Mouse (Mus musculus) lung, embryonic 15.5 days (tissue): ENCODE measurements around the gene Zfp266. TPM values are rescaled to one million over a fixed set of nuclear protein-coding genes. Genes with fewer than 3 reads are reported as not detected.

Source experiments
- ATAC-seq: fragments of 200-750 bp; cut with Nextera tagmentation; 2 replicates; pipeline ENCODE4 v1.8.0; 2017; ENCODE audit warnings: moderate number of reproducible peaks, borderline replicate concordance; ENCODE audit not compliant: low FRiP score, low TSS enrichment; ENCODE audit errors: extremely low read depth
- H3K27ac ChIP-seq: fragments of 300-500 bp; sonication (generic); 2 replicates; pipeline ENCODE4 v1.5.1; 2015; ENCODE audit warnings: moderate library complexity, mild to moderate bottlenecking, inconsistent platforms
- H3K27me3 ChIP-seq: fragments of 300-500 bp; sonication (generic); 2 replicates; pipeline ENCODE4 v1.6.1; 2015; ENCODE audit warnings: inconsistent platforms
- H3K36me3 ChIP-seq: fragments of 300-500 bp; sonication (generic); 2 replicates; pipeline ENCODE4 v1.6.1; 2015; ENCODE audit warnings: inconsistent platforms
- H3K4me1 ChIP-seq: fragments of 300-500 bp; sonication (generic); 2 replicates; pipeline ENCODE4 v1.6.1; 2015; ENCODE audit warnings: inconsistent platforms
- H3K4me2 ChIP-seq: fragments of 300-500 bp; sonication (generic); 2 replicates; pipeline ENCODE4 v1.6.1; 2015; ENCODE audit warnings: inconsistent platforms, mild to moderate bottlenecking, moderate library complexity
- H3K4me3 ChIP-seq: fragments of 300-500 bp; sonication (generic); 2 replicates; pipeline ENCODE4 v1.5.1; 2015; ENCODE audit warnings: mild to moderate bottlenecking, inconsistent platforms
- H3K9ac ChIP-seq: fragments of 300-500 bp; sonication (generic); 2 replicates; pipeline ENCODE4 v1.6.1; 2015; ENCODE audit warnings: inconsistent platforms
- H3K9me3 ChIP-seq: fragments of 300-500 bp; sonication (generic); 2 replicates; pipeline ENCODE4 v1.6.1; 2016; ENCODE audit warnings: inconsistent platforms
- WGBS: fragments of 180-500 bp; shearing (Covaris S2); methylation state at CpG from one replicate; pipeline ENCODE4 v1.1.7; 2015; 5-methylcytosine and 5-hydroxymethylcytosine counted together
- polyA plus RNA-seq: library from polyadenylated mRNA; unstranded; fragments of >200 nt; fragmentation: Nextera tagmentation; extraction: Ambion mirVana; gene quantifications from 2 replicates; pipeline ENCODE4 v1.2.1, GENCODE M21; 2015

Gene Zfp266
- polyA plus RNA-seq, 1 experiment from 2014 or later = 107 TPM

DNA sequence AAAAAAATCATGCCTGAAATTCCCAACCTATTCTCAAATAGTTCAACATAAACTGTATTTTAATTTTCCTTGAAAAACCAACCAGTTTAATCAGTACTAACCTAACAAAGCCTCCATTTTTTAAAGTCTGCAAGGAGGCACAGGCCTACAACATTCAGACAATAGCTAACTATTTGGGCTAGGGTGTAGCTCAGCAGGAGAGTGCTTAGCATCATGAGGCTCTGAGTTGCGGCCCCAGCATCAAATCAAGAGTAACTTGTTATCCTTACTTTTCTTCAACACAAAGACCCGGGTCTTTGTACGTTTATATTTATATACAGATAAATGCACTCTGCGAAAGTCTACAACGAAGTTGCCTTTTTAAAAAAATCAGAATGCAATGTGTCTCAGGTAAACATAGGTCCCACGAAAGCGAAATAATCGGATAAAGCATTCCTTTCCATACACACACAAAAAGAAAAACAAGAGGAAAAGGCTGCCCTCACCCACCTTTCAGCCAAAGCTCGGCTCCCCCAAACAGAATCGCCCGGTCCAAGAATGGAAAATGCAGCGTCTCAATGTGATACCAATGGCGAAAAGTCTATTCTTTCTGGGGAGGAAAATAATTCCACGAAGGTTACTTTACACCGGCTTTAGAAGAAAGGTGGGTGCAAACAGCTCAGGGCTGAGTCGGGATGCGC is 546 bp downstream of the Zfp266 start:
- Histone ChIP-seq H3K4me1 (peaks cover 30% of the 10 kb centered on the region), H3K9me3 (no peaks in the 10 kb centered on the region), H3K27me3 (no peaks in the 10 kb centered on the region), H3K9ac (peak overlapping the region; percentile 86), H3K4me2 (peak overlapping the region; percentile 69), H3K4me3 (peak overlapping the region; percentile 68), H3K27ac (peak overlapping the region; percentile 98), H3K36me3 (peaks cover 17% of the 10 kb centered on the region; the same call in 1 of the 2 replicates)
- no peak; the same call in 1 of the 2 replicates for ATAC-seq
- under 1% methylated on average over 17 of the region's 17 CpGs for WGBS

DNA sequence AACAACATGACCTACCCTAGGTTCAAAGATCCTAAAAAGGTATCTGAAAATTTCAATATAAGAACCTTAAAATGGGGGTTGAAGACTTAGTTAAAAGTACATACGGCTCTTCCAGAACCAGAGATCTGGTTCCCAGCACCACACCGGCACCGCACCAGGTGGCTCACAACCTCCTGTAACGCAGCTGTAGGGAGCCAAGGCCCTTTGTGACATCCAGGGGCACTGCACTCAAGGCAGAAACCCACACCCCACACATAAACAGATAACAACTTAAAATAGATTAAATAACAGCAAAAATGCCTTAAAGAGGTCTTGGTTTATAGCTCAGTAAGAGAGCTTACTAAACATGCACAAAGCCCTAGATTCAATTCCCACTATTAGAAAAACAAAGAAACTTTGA is 1.3 kb downstream of the Zfp266 start:
- Histone ChIP-seq H3K9ac (peak overlapping the region; percentile 41), H3K4me2 (peak overlapping the region; percentile 73), H3K36me3 (peaks cover 21% of the 10 kb centered on the region; the same call in 1 of the 2 replicates), H3K4me3 (peak overlapping the region; percentile 45), H3K27ac (no peak overlapping the region), H3K4me1 (peaks cover 36% of the 10 kb centered on the region), H3K9me3 (no peaks in the 10 kb centered on the region), H3K27me3 (no peaks in the 10 kb centered on the region)
- 11% methylated on average over 4 of the region's 4 CpGs for WGBS
- no peak for ATAC-seq

GRCm38 (mm10) chr9:20518708-20519107 is 2.5 kb downstream of the Zfp266 start:
- no peak overlapping the region; the same call in 1 of the 2 replicates for H3K9ac ChIP-seq
- ATAC-seq = no peak
- peak overlapping the region; percentile 45; the same call in 1 of the 2 replicates for H3K4me3 ChIP-seq
- no peaks in the 10 kb centered on the region for H3K27me3 ChIP-seq
- peak overlapping the region; percentile 73 for H3K4me2 ChIP-seq
- H3K27ac ChIP-seq = no peak overlapping the region
- peaks cover 21% of the 10 kb centered on the region; the same call in 1 of the 2 replicates for H3K36me3 ChIP-seq
- H3K9me3 ChIP-seq = no peaks in the 10 kb centered on the region
- WGBS = 47% methylated on average over 4 of the region's 4 CpGs
- H3K4me1 ChIP-seq = peaks cover 46% of the 10 kb centered on the region

GRCm38 (mm10) chr9:20517727-20518126 is 3.5 kb downstream of the Zfp266 start:
- Histone ChIP-seq H3K9ac (no peak overlapping the region), H3K4me1 (peaks cover 53% of the 10 kb centered on the region), H3K4me2 (no peak overlapping the region), H3K27me3 (no peaks in the 10 kb centered on the region), H3K4me3 (no peak overlapping the region), H3K27ac (no peak overlapping the region), H3K9me3 (no peaks in the 10 kb centered on the region), H3K36me3 (peaks cover 21% of the 10 kb centered on the region; the same call in 1 of the 2 replicates)
- WGBS = 91% methylated on average over 1 of the region's 1 CpGs
- ATAC-seq = no peak

DNA sequence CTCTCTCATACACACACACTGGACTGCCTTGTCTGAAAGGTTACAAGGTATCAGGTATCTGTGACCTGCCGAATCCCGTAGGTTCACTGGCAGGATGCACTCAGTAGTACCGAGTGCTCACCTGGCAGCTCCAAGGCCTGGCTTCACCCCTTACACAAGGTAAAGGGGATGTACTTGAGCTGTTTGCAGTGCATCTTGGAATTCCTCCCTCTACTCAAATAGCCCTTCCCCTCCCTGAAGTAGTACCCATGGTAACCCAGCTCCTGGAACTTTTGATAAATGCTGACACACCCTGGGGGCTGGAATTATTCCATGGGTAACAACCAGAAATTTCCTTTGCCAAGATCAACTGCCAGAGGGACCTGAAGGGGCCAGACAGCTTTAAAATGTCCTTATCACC is 7.2 kb downstream of the Zfp266 start:
- peaks cover 38% of the 10 kb centered on the region for H3K4me1 ChIP-seq
- H3K27ac ChIP-seq = peak overlapping the region; percentile 70
- H3K36me3 ChIP-seq = peaks cover 34% of the 10 kb centered on the region
- H3K9ac ChIP-seq = no peak overlapping the region
- H3K4me2 ChIP-seq = peak overlapping the region; percentile 16; the same call in 1 of the 2 replicates
- H3K27me3 ChIP-seq = no peaks in the 10 kb centered on the region
- no peaks in the 10 kb centered on the region for H3K9me3 ChIP-seq
- peak; percentile 91 for ATAC-seq
- H3K4me3 ChIP-seq = no peak overlapping the region
- 51% methylated on average over 3 of the region's 3 CpGs for WGBS

- H3K27me3 ChIP-seq = no peaks in the 10 kb centered on the region
- H3K9me3 ChIP-seq = no peaks in the 10 kb centered on the region
- H3K4me1 ChIP-seq = peaks cover 28% of the 10 kb centered on the region
- H3K36me3 ChIP-seq = peaks cover 34% of the 10 kb centered on the region
- 69% methylated on average over 8 of the region's 8 CpGs for WGBS
- H3K4me2 ChIP-seq = no peak overlapping the region
- ATAC-seq = no peak
- H3K9ac ChIP-seq = no peak overlapping the region
- no peak overlapping the region for H3K4me3 ChIP-seq
- no peak overlapping the region for H3K27ac ChIP-seq
Observed at GRCm38 (mm10) chr9:20512714-20513113, 8.5 kb downstream of the Zfp266 start.

- Histone ChIP-seq H3K36me3 (peaks cover 33% of the 10 kb centered on the region), H3K27me3 (no peaks in the 10 kb centered on the region), H3K4me3 (no peak overlapping the region), H3K9me3 (no peaks in the 10 kb centered on the region), H3K4me1 (peaks cover 24% of the 10 kb centered on the region), H3K4me2 (no peak overlapping the region), H3K27ac (no peak overlapping the region), H3K9ac (no peak overlapping the region)
- 83% methylated on average over 4 of the region's 4 CpGs for WGBS
- no peak for ATAC-seq
Observed at GRCm38 (mm10) chr9:20511645-20512044, 9.6 kb downstream of the Zfp266 start.

DNA sequence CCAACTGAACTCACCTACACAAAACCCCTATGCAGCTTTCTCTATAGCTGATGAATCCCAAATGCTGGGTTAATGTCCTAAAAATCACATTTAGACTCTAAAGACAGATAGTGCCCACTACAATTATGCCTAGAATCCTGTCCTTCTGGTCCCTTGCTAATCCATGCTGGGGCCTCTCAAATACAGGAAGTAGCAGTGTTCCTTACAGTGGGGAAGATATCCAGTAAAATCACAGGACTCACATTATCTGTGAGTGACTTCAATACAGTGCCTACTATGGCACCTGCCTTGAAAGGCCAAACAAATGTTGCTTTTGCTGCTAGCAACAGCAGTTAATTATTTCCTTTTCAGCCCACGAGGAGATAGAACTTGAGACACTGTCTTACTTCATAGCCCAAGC is 10.9 kb downstream of the Zfp266 start:
- Histone ChIP-seq H3K9ac (no peak overlapping the region), H3K4me3 (no peak overlapping the region), H3K4me2 (no peak overlapping the region), H3K9me3 (no peaks in the 10 kb centered on the region), H3K4me1 (peaks cover 19% of the 10 kb centered on the region), H3K36me3 (peaks cover 36% of the 10 kb centered on the region), H3K27me3 (no peaks in the 10 kb centered on the region), H3K27ac (no peak overlapping the region)
- no peak for ATAC-seq
- 60% methylated on average over 1 of the region's 1 CpGs for whole genome bisulfite sequencing

- Histone ChIP-seq H3K27ac (no peak overlapping the region), H3K4me2 (no peak overlapping the region), H3K36me3 (peaks cover 42% of the 10 kb centered on the region), H3K4me3 (no peak overlapping the region), H3K9me3 (no peaks in the 10 kb centered on the region), H3K27me3 (no peaks in the 10 kb centered on the region), H3K4me1 (peaks cover 15% of the 10 kb centered on the region), H3K9ac (no peak overlapping the region)
- 74% methylated on average over 3 of the region's 3 CpGs for WGBS
- ATAC-seq = no peak
Observed at GRCm38 (mm10) chr9:20509676-20510075, 11.5 kb downstream of the Zfp266 start.

DNA sequence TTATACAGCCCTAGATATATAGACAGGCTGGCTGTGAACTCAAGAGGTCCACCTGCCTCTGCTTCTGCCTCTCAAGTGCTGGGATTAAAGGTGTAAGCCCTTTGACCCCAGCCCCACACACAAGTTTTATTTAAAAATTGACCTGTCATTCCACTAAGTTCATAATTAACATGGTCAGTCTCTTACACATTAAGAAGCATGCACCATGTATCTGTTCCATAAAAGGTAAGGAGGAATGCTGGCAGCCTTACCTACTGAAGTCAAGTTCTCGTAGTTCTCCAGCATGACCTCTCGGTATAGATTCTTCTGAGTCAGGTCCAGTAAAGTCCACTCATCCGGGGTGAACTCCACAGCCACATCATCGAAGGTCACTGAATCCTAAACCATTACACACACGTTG is 16.4 kb downstream of the Zfp266 start:
- Histone ChIP-seq H3K4me2 (no peak overlapping the region), H3K36me3 (peaks cover 75% of the 10 kb centered on the region), H3K9me3 (no peaks in the 10 kb centered on the region), H3K9ac (no peak overlapping the region), H3K4me3 (no peak overlapping the region), H3K4me1 (no peaks in the 10 kb centered on the region), H3K27me3 (no peaks in the 10 kb centered on the region), H3K27ac (no peak overlapping the region)
- ATAC-seq = no peak
- WGBS = 86% methylated on average over 5 of the region's 5 CpGs

DNA sequence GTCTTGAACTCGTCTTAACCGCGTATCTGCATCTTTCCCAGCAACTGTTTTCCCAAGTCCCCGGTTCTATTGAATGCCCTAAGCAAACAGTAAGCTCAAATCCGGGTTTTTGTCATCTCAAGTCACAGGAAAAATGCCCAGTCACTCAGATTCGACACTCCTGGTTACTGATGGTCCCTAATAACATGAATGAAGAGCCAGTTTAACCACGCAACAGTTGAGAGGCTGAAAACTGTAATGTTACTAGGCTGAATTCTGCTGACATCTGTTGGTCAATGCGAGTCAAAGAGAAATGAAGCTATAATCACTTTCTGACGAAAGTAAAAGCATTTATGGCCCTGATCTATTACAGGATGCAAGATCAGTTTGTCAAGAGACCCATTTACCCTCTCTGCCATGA is 27.9 kb downstream of the Zfp266 start:
- Histone ChIP-seq H3K4me1 (peaks cover 15% of the 10 kb centered on the region), H3K27me3 (no peaks in the 10 kb centered on the region), H3K27ac (peak overlapping the region; percentile 98), H3K4me3 (peak overlapping the region; percentile 88), H3K9me3 (no peaks in the 10 kb centered on the region), H3K36me3 (peaks cover 27% of the 10 kb centered on the region), H3K4me2 (peak overlapping the region; percentile 80), H3K9ac (peak overlapping the region; percentile 85)
- WGBS = 3% methylated on average over 9 of the region's 9 CpGs
- ATAC-seq = no peak

- peak within 1 kb of the TSS; percentile 85 for H3K9ac ChIP-seq
- under 1% methylated on average over 40 of the region's 40 CpGs for WGBS
- H3K27me3 ChIP-seq = no peaks in the 10 kb centered on the region
- peak; percentile 97 for ATAC-seq
- H3K9me3 ChIP-seq = no peaks in the 10 kb centered on the region
- peak within 1 kb of the TSS; percentile 88 for H3K4me3 ChIP-seq
- H3K36me3 ChIP-seq = peaks cover 20% of the 10 kb centered on the region
- H3K27ac ChIP-seq = peak within 1 kb of the TSS; percentile 98
- H3K4me1 ChIP-seq = peaks cover 15% of the 10 kb centered on the region
- peak within 1 kb of the TSS; percentile 80 for H3K4me2 ChIP-seq
Observed at GRCm38 (mm10) chr9:20492527-20493233, 28.5 kb downstream of the Zfp266 start, which contains the start of gene Zfp426. TSS of gene Zfp426 (minus strand) at chr9:20492746.
